Mouse (Mus musculus) brain, embryonic 14.5 days (tissue): ENCODE measurements around the gene Tor2a.

Source experiments
- CTCF ChIP-seq: fragments of 200-500 bp; IDR thresholded peaks from 2 replicates; pipeline ENCODE4 v1.5.1; 2012; ENCODE audit warnings: inconsistent platforms, mild to moderate bottlenecking, moderate library complexity, borderline replicate concordance; ENCODE audit not compliant: insufficient read depth, insufficient read length; ENCODE audit errors: extremely low read depth
- POLR2A ChIP-seq: fragments of 200-500 bp; IDR thresholded peaks from 2 replicates; pipeline ENCODE4 v1.6.1; 2012; ENCODE audit warnings: mild to moderate bottlenecking, inconsistent platforms, borderline replicate concordance; ENCODE audit not compliant: poor library complexity, insufficient read depth, insufficient read length, severe bottlenecking; ENCODE audit errors: extremely low read depth

- no peak for TF ChIP-seq CTCF
- no peak for TF ChIP-seq POLR2A
Observed at GRCm38 (mm10) chr2:32761859-32762258, 4.8 kb downstream of the Tor2a start.
